Mouse (Mus musculus) limb, embryonic 10.5 days (tissue): ENCODE results near the gene Cnnm2. TPM values are rescaled to one million over a fixed set of nuclear protein-coding genes. Genes with fewer than 3 reads are reported as not detected.

Experiments used
- DNase-seq: peaks from one replicate; pipeline ENCODE4 v3.0.0-alpha.2; 2017; ENCODE audit warnings: low spot score
- H3K27ac ChIP-seq: fragments of 300-500 bp; sonication (generic); 2 replicates; pipeline ENCODE4 v1.5.1; 2016; ENCODE audit warnings: mild to moderate bottlenecking
- H3K27me3 ChIP-seq: fragments of 300-500 bp; sonication (generic); 2 replicates; pipeline ENCODE4 v1.6.1; 2016; ENCODE audit warnings: low read depth, mild to moderate bottlenecking; ENCODE audit not compliant: poor library complexity, severe bottlenecking
- H3K36me3 ChIP-seq: fragments of 300-500 bp; sonication (generic); 2 replicates; pipeline ENCODE4 v1.6.1; 2016; ENCODE audit warnings: mild to moderate bottlenecking, moderate library complexity
- H3K4me1 ChIP-seq: fragments of 300-500 bp; sonication (generic); 2 replicates; pipeline ENCODE4 v1.6.1; 2016
- H3K4me3 ChIP-seq: fragments of 300-500 bp; sonication (generic); 2 replicates; pipeline ENCODE4 v1.5.1; 2016; ENCODE audit warnings: mild to moderate bottlenecking, moderate library complexity
- H3K9me3 ChIP-seq: fragments of 300-500 bp; sonication (generic); replicated peaks from 2 replicates; pipeline ENCODE4 v1.6.1; 2016; ENCODE audit warnings: mild to moderate bottlenecking
- WGBS: fragments of 180-500 bp; shearing (Covaris S2); methylation state at CpG from one replicate; pipeline ENCODE4 v1.1.7; 2016; 5-methylcytosine and 5-hydroxymethylcytosine counted together
- polyA plus RNA-seq: library from polyadenylated mRNA; unstranded; fragments of >200 nt; fragmentation: Nextera tagmentation; extraction: Ambion mirVana; gene quantifications from 2 replicates; pipeline ENCODE4 v1.2.1, GENCODE M21; 2016

The Cnnm2 gene
- polyA plus RNA-seq, 1 experiment from 2014 or later: 1.6 TPM

DNA sequence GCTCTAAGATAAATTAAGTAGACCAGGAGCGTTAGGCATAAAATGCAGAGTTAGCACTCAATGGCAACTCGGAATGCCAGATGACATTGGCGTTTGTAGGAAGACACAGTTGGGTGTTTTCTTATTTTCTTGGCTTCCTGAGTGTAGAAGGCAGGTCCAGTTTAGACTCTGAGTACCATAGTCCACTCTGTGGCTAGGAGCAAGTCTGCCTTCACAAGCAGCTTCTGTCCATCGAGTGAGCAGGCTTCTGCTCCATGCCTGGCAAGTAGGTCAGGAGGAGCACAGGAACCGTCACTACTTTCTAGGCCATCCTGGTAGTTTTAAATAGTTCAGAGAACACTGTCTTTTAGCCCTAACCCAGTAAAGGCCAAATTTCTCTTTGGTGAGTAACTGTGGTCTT, 47.6 kb downstream of the Cnnm2 start:
- DNase-seq: no peak
- Histone ChIP-seq H3K4me3 (no peak overlapping the region), H3K9me3 (no peaks in the 10 kb centered on the region), H3K4me1 (no peaks in the 10 kb centered on the region), H3K27ac (no peak overlapping the region), H3K27me3 (no peaks in the 10 kb centered on the region), H3K36me3 (no peaks in the 10 kb centered on the region)
- 94% methylated on average over 5 of the region's 5 CpGs for WGBS

DNA sequence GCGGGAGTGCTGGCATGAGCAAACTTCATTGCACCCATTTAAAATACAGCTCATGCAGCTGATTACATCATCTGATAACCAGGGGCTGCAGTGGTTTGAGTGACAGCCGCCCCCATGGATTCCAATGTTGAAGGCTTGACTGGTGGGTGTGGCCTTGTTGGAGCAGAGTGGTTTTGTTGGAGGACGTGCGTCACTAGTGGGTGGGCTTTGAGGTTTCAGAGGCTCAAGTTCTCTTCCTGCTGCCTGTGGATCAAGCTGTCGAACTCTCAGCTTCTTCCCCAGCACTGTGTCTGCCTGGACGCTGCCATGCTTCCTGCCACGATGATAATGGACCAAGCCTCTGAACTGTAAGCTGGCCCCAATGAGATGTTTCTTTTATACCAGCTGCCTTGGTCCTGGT, 57.9 kb downstream of the Cnnm2 start:
- no peak for DNase-seq
- Histone ChIP-seq H3K27me3 (no peaks in the 10 kb centered on the region), H3K36me3 (no peaks in the 10 kb centered on the region), H3K9me3 (no peaks in the 10 kb centered on the region), H3K4me3 (no peak overlapping the region), H3K27ac (no peak overlapping the region), H3K4me1 (no peaks in the 10 kb centered on the region)
- WGBS: 80% methylated on average over 7 of the region's 7 CpGs

DNA sequence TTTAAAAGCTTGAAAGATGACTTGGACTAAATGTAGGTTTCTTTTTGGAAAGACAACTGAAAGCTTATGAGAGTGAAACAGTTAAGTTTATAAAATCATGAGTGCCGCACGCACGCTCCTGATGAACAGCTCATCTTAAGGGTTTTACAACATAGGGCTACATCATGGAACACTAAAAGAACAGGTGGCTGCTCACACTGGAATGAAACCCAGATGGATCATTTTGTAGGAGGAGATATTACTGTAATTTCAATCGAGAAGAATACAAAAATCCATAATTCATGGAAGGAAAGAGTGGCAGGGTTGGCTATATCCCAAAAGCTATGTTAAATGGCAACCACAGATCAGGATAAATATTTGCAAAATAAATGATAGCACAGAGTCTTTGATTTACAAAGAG, 61.1 kb downstream of the Cnnm2 start:
- Histone ChIP-seq H3K36me3 (no peaks in the 10 kb centered on the region), H3K27me3 (no peaks in the 10 kb centered on the region), H3K27ac (no peak overlapping the region), H3K4me3 (no peak overlapping the region), H3K9me3 (no peaks in the 10 kb centered on the region), H3K4me1 (no peaks in the 10 kb centered on the region)
- WGBS: 92% methylated on average over 4 of the region's 4 CpGs
- DNase-seq: no peak

DNA sequence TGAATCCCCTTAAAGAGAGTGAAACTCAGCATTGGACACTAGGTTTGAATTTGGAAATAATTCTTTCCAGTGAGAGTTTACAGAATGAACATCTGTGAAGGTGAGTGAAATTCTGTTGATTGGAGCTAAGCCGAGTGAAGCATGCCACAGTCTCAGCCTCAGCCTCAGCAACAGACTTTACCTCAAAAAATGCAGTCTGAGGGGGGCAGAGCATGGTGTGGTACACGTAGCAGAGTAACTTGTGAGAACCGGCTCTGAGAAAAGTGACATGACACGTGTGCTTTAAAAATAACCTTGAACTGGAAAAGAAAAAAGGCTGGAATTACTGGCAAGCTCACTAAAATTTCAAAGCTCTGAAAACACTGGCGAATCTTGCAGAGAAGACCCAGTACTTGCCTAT, 62.4 kb downstream of the Cnnm2 start:
- 85% methylated on average over 5 of the region's 5 CpGs for WGBS
- no peak for DNase-seq
- no peak overlapping the region for H3K27ac ChIP-seq
- H3K4me3 ChIP-seq: no peak overlapping the region
- H3K36me3 ChIP-seq: no peaks in the 10 kb centered on the region
- no peaks in the 10 kb centered on the region for H3K27me3 ChIP-seq
- no peaks in the 10 kb centered on the region for H3K9me3 ChIP-seq
- H3K4me1 ChIP-seq: no peaks in the 10 kb centered on the region

DNA sequence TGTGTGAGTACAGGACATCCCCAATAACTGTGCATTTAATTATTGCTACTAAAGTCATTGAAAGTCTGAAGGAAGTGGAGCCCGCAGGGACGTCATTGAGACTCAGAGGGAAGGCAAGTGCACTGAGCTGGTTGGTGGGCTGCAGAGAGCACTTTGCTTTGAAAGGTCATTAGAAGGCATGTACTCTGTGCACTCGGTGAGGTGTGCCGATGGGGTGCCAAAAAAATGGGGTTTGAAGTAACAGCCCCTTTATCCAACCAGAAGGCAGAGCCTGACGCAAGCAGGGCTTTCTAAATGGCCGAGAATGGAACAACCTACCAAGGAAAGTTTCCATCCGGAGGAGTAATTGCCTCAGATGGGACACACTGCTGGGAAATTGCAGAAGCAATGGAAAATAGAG, 63.5 kb downstream of the Cnnm2 start:
- 84% methylated on average over 7 of the region's 7 CpGs for WGBS
- Histone ChIP-seq H3K4me3 (no peak overlapping the region), H3K4me1 (no peaks in the 10 kb centered on the region), H3K36me3 (no peaks in the 10 kb centered on the region), H3K27ac (no peak overlapping the region), H3K27me3 (no peaks in the 10 kb centered on the region), H3K9me3 (no peaks in the 10 kb centered on the region)
- DNase-seq: no peak

DNA sequence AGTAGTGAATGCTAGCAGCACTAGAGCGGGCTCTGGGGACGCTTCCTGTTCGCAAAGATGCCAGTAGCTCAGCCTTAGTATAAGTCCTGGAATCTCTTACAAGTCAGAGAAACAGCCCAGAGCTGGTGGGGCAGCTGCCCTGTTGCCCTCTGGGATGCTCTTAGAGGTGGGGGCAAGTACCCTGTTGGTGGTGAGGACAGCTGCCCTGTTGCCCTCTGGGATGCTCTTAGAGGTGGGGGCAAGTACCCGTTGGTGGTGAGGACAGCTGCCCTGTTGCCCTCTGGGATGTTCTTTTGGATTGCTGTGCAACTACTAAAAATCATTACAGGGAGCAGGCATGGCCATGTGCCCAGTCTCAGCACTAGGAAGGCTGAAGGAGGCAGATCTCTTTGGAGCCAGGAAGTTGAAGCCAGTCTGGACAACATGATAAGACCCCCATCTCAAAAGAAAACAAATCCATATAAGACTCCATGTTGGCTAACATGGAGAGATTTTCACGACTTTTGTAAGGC, 66.3 kb downstream of the Cnnm2 start:
- H3K9me3 ChIP-seq: no peaks in the 10 kb centered on the region
- H3K36me3 ChIP-seq: no peaks in the 10 kb centered on the region
- no peak overlapping the region for H3K27ac ChIP-seq
- WGBS: 93% methylated on average over 5 of the region's 5 CpGs
- no peaks in the 10 kb centered on the region for H3K4me1 ChIP-seq
- H3K27me3 ChIP-seq: no peaks in the 10 kb centered on the region
- DNase-seq: no peak
- no peak overlapping the region for H3K4me3 ChIP-seq

DNA sequence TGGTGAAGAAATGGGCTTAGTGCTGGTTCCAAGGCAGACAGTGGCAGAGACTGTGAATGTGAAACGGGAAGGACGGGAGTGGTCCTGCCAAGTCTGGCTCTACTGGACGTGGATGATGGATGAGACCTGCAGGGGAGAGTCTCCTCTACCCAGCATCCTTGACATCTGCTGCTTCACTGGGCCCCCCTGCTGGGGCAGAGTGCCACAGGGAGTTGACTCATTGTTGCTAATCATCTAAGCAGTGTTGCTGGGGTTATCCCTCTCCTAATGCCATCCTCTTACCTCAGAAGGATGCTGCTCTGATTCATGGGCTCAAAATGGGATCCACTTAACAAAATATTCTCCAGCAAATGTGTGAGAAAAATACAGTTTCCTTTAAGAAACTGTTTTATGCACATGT, 67.6 kb downstream of the Cnnm2 start:
- Histone ChIP-seq H3K27me3 (no peaks in the 10 kb centered on the region), H3K9me3 (no peaks in the 10 kb centered on the region), H3K36me3 (no peaks in the 10 kb centered on the region), H3K27ac (no peak overlapping the region), H3K4me1 (no peaks in the 10 kb centered on the region), H3K4me3 (no peak overlapping the region)
- DNase-seq: no peak
- 23% methylated on average over 3 of the region's 3 CpGs for WGBS

DNA sequence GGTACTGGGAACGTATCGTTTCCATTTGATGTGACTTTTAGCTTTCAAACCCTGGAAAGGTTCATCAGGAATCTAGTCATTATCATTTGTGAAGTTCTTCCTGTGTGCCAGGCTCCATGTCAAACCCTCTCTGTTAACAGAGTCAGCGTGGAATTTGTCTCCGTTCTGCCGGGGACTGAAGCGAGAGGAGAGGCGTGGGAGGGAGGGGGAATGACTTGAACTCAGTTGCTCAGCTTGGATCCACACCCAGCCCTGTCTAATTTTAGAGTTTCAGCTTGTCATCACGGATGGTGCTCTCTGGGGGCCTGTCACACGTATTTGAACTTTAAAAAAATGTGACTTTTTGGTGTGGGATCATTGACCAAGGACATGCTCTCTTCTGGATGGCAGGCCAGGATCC, 70.0 kb downstream of the Cnnm2 start:
- no peak overlapping the region for H3K4me3 ChIP-seq
- no peaks in the 10 kb centered on the region for H3K36me3 ChIP-seq
- 84% methylated on average over 9 of the region's 9 CpGs for WGBS
- H3K27me3 ChIP-seq: no peaks in the 10 kb centered on the region
- DNase-seq: no peak
- no peak overlapping the region for H3K27ac ChIP-seq
- H3K4me1 ChIP-seq: no peaks in the 10 kb centered on the region
- H3K9me3 ChIP-seq: no peaks in the 10 kb centered on the region

DNA sequence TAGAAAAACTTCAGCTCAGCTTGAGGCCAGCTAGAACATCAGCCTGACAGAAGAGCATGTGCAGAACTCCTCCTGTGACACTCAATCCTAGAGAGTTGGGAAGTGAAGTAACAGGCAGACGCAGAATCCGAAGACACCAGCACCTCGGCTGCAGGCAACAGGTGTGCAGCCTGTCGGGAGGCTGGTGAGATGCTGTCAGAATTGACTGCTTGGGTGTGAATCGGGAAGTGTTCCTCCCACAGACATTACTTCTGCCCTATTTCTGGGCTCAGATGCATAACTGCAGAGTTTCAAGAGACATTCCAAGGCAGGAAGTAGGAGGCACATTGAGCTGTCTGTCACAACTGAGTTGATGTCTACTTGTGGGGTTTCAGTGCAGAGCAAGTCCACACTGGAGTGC, 72.9 kb downstream of the Cnnm2 start:
- no peaks in the 10 kb centered on the region for H3K27me3 ChIP-seq
- DNase-seq: no peak
- no peak overlapping the region for H3K4me3 ChIP-seq
- H3K4me1 ChIP-seq: no peaks in the 10 kb centered on the region
- H3K9me3 ChIP-seq: no peaks in the 10 kb centered on the region
- 85% methylated on average over 5 of the region's 5 CpGs for WGBS
- H3K36me3 ChIP-seq: no peaks in the 10 kb centered on the region
- no peak overlapping the region for H3K27ac ChIP-seq

DNA sequence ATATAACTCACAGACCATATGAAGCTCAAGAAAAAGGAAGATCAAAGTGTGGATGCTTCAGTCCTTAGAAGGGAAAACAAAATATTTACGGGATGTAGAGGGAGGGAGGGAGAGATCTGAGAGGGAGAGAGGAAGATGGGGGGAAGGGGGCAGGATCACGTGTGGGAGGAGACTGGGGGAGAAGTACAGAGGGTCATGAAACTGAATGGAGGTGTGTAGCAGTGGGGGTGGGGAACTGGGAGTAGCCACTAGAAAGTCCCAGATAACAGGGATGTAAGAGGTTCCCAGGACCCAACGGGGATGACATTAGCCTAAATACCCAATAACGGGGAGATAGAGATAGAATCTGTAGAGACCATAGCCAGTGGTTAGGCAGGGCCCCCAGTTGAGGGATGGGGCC, 73.9 kb downstream of the Cnnm2 start:
- no peaks in the 10 kb centered on the region for H3K27me3 ChIP-seq
- H3K9me3 ChIP-seq: no peaks in the 10 kb centered on the region
- no peak overlapping the region for H3K4me3 ChIP-seq
- no peaks in the 10 kb centered on the region for H3K36me3 ChIP-seq
- H3K4me1 ChIP-seq: peaks cover 4% of the 10 kb centered on the region; the same call in 1 of the 2 replicates
- no peak overlapping the region for H3K27ac ChIP-seq
- 68% methylated on average over 4 of the region's 4 CpGs for WGBS
- DNase-seq: no peak

DNA sequence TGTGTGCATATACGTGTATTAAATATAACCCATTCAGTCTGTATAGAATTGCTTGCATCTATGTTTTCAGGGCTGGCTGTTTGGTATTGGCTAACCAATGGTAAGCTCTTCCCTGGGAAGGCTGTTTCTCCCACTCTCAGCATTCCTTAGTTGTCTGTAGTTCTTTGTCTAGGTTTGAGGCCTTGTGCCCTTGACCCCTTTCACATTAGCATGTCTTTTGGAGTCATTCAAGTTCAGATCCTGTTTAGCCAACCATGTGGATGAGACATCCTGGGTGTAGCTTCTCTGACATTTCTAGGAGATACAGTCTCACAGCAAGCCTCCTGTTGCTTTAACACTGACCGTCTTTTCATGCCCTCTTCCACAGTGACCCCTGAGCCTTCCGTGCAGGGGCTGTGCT, 74.7 kb downstream of the Cnnm2 start:
- DNase-seq: no peak
- Histone ChIP-seq H3K9me3 (no peaks in the 10 kb centered on the region), H3K4me1 (peaks cover 4% of the 10 kb centered on the region; the same call in 1 of the 2 replicates), H3K27ac (no peak overlapping the region), H3K36me3 (no peaks in the 10 kb centered on the region), H3K27me3 (no peaks in the 10 kb centered on the region), H3K4me3 (no peak overlapping the region)
- 82% methylated on average over 3 of the region's 3 CpGs for WGBS

DNA sequence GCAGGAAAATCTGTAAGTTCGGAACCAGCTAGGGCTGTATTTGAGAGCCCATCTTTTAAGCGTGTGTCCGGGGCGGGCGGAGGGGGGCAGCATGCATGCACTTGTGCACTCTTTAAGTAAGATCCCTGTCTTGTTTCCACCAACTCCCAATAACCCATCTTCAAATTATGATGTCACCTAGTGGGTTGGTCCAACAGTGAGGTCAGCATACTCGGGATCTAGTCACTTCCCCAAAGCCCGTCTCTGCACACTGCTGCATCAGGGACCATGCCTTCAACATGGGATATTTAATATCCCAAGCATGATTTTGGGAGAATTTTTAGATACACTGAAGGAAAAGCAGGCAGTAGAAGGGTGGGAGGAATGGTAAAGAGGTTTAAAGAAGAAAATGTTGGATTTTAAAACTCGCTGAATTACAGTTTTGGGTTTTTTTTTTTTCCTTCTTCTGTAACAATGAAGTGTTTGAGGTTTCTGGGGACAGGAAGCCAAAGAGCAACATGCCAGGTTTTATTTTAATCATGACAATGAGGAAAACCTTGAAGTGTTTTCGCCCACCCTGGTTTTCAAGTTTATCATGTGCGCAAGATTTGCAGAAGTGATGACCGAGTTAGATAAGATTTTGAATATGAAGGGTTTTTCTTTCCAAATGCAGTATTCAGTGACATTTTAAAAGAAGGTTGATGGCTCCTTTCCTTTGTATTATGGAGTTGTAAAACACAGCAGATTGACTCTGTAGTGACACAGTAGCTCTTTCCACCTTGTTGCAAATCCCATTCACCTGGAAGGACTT, 76.1 kb downstream of the Cnnm2 start:
- no peak for DNase-seq
- 91% methylated on average over 11 of the region's 11 CpGs for WGBS
- H3K36me3 ChIP-seq: no peaks in the 10 kb centered on the region
- no peak overlapping the region for H3K27ac ChIP-seq
- peaks cover 4% of the 10 kb centered on the region; the same call in 1 of the 2 replicates for H3K4me1 ChIP-seq
- H3K9me3 ChIP-seq: no peaks in the 10 kb centered on the region
- no peaks in the 10 kb centered on the region for H3K27me3 ChIP-seq
- no peak overlapping the region for H3K4me3 ChIP-seq

DNA sequence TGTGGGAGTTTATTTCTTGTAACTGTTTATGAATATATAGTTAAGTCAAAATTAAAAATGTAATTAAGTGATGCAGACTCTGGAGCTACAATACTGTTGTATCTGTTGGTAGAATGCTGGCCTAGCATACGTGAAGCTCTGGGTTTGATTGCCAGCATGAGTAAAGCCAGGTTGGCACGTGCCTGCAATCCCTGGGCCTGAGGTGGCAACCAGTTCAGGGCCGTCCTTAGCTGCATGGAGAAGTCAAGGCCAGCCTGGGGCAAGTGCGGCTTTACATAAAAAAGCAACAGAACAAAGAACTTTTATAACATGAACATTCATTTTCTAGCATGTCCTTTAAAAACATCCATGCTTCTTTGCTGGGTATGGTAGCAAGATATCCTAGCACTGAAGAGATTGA, 79.6 kb downstream of the Cnnm2 start:
- Histone ChIP-seq H3K4me3 (no peak overlapping the region), H3K27ac (no peak overlapping the region), H3K36me3 (no peaks in the 10 kb centered on the region), H3K27me3 (no peaks in the 10 kb centered on the region), H3K4me1 (peaks cover 4% of the 10 kb centered on the region; the same call in 1 of the 2 replicates), H3K9me3 (no peaks in the 10 kb centered on the region)
- no peak for DNase-seq
- WGBS: 87% methylated on average over 4 of the region's 4 CpGs

DNA sequence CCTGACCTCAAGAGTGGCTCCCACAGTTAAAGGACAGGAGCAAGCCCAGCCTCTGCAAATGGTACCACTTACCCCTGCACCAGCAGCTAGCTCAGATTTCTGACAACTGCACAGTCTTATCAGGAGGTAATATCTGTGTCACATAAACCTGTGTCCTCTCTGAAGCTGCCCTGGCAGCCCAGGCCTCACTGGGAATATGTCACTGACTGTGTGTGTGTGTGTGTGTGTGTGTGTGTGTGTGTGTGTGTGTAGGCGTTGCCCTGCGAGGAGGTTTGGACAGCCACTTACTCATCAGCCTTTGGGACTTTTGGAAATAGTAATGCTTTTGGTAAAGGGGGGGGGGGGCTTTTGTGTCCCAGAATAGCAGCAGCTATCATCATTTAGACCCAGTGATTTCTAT, 81.6 kb downstream of the Cnnm2 start:
- Histone ChIP-seq H3K27me3 (no peaks in the 10 kb centered on the region), H3K27ac (no peak overlapping the region), H3K4me3 (no peak overlapping the region), H3K4me1 (peaks cover 4% of the 10 kb centered on the region; the same call in 1 of the 2 replicates), H3K36me3 (no peaks in the 10 kb centered on the region), H3K9me3 (no peaks in the 10 kb centered on the region)
- DNase-seq: no peak
- WGBS: 76% methylated on average over 2 of the region's 2 CpGs
